Mouse (Mus musculus): Measurements from ENCODE around the gene Arih1. TPM values are rescaled to one million over a fixed set of nuclear protein-coding genes. Genes with fewer than 3 reads are reported as not detected.

Gene Arih1
- total and polyA plus RNA-seq, 3 experiments = 46.5 to 60.4 (median 48.4) TPM

- TF ChIP-seq JUND (IDR thresholded peaks at IDR 0.05; ENCODE audit: low read depth, low read length) (no peak), RCOR1 (IDR thresholded peaks at IDR 0.05; ENCODE audit: low read depth, low read length) (peak; percentile 71), BHLHE40 (IDR thresholded peaks at IDR 0.05; ENCODE audit: borderline replicate concordance, low read depth, low read length) (no peak), GATA1 (IDR thresholded peaks at IDR 0.05; ENCODE audit: low read depth, low read length) (peak; percentile 68), EP300 (IDR thresholded peaks at IDR 0.05; ENCODE audit: low read depth in 1 of 2, low read length in 2 of 2) (peak; percentile 34 to 58; a peak in 3 of 4 replicates), SIN3A (IDR thresholded peaks at IDR 0.05; ENCODE audit: low read length) (0 out of 2 replicates have a peak, but pooled peaks have one; percentile 16)
- Histone ChIP-seq H3K4me1 (ENCODE audit: control insufficient read depth in 1 of 2, insufficient read depth in 2 of 2, low read length in 2 of 2) (peaks cover 11 to 19% of the 10 kb centered on the region in 2 experiments), H3K27ac (ENCODE audit: control insufficient read depth, low read depth, low read length) (no peak overlapping the region), H3K4me3 (ENCODE audit: control insufficient read depth in 1 of 2, insufficient read depth in 1 of 2, low read depth in 2 of 2, low read length in 2 of 2) (no peak overlapping the region), H3K79me2 (ENCODE audit: control insufficient read depth, insufficient read depth, low read length, poor library complexity) (peaks cover 8% of the 10 kb centered on the region; the same call in 1 of the 2 replicates), H3K9me3 (replicated peaks; ENCODE audit: insufficient read depth, low read length) (no peaks in the 10 kb centered on the region), H3K36me3 (ENCODE audit: control insufficient read depth in 1 of 2, insufficient read depth in 2 of 2, low read length in 2 of 2) (peaks cover 23 to 26% of the 10 kb centered on the region in 2 experiments), H3K27me3 (ENCODE audit: control insufficient read depth in 1 of 2, insufficient read depth in 2 of 2, low read length in 2 of 2) (no peaks in the 10 kb centered on the region), H3K9ac (ENCODE audit: control insufficient read depth, low read depth, low read length, poor library complexity, severe bottlenecking) (no peak overlapping the region)
- DNase-seq (ENCODE audit: low read depth, low spot score) = no peak
Observed at GRCm38 (mm10) chr9:59433729-59434128, 52.7 kb downstream of the Arih1 start.

DNA sequence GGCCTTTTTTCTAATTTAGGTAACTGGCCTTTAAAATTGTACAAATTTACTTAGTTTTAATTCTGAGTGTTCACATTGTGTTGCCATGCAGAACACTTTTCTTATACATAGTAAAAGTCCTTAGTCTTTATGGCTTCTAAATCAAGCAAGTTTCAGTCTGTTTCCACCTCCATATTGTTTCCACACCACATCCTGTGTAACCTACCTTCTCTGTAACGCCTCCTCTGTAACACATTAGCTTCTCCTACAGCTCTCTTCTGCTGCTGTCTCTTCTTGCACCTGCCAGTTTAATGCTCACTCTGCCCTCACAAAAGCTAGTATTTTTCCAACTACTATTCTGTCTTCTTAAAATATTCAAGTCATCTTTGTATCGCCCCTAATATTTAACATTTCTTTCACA, 54.8 kb downstream of the Arih1 start:
- H3K4me1 ChIP-seq (ENCODE audit: control insufficient read depth in 1 of 2, insufficient read depth in 2 of 2, low read length in 2 of 2) = peaks cover 11 to 19% of the 10 kb centered on the region in 2 experiments
- H3K79me2 ChIP-seq (ENCODE audit: control insufficient read depth, insufficient read depth, low read length, poor library complexity) = peaks cover 10% of the 10 kb centered on the region
- no peak overlapping the region for H3K9ac ChIP-seq (ENCODE audit: control insufficient read depth, low read depth, low read length, poor library complexity, severe bottlenecking)

DNA sequence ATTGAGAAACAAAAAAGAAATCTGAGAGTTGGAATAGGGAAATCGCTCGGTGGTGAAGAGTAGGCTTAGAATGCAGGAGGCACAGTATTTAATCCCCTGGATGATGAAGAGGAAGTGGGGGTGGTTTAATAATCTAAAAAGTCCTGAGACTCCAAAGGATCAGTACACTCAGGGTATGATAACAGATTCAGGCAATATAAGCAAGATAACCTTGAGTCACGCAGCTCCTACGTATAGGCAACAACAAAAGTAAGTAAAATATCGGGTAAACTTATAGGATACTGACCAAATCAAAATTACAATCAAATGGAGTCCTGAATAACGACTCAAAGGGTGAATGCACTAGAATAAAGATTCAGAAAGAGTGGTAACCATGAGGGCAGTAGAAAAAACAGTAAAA, 65.9 kb downstream of the Arih1 start:
- no peak for DNase-seq (ENCODE audit: low read depth, low spot score)
- peaks cover 5% of the 10 kb centered on the region; the same call in 1 of the 2 replicates for H3K79me2 ChIP-seq (ENCODE audit: control insufficient read depth, insufficient read depth, low read length, poor library complexity)
- H3K27ac ChIP-seq (ENCODE audit: control insufficient read depth, low read depth, low read length) = no peak overlapping the region
- H3K36me3 ChIP-seq (ENCODE audit: control insufficient read depth in 1 of 2, insufficient read depth in 2 of 2, low read length in 2 of 2) = peaks cover 10 to 20% of the 10 kb centered on the region in 2 experiments
- peaks cover 0 to 3% of the 10 kb centered on the region in 2 experiments; a peak in 2 of 4 replicates for H3K4me1 ChIP-seq (ENCODE audit: control insufficient read depth in 1 of 2, insufficient read depth in 2 of 2, low read length in 2 of 2)
- H3K9ac ChIP-seq (ENCODE audit: control insufficient read depth, low read depth, low read length, poor library complexity, severe bottlenecking) = no peak overlapping the region
- no peaks in the 10 kb centered on the region for H3K9me3 ChIP-seq (replicated peaks; ENCODE audit: insufficient read depth, low read length)
- H3K4me3 ChIP-seq (ENCODE audit: control insufficient read depth in 1 of 2, insufficient read depth in 1 of 2, low read depth in 2 of 2, low read length in 2 of 2) = no peak overlapping the region
- no peaks in the 10 kb centered on the region for H3K27me3 ChIP-seq (ENCODE audit: control insufficient read depth in 1 of 2, insufficient read depth in 2 of 2, low read length in 2 of 2)
- TF ChIP-seq POLR2AphosphoS2 (IDR thresholded peaks at IDR 0.05; ENCODE audit: low read length) (no peak), GATA1 (IDR thresholded peaks at IDR 0.05; ENCODE audit: low read depth, low read length) (peak; percentile 65), EP300 (IDR thresholded peaks at IDR 0.05; ENCODE audit: low read depth in 1 of 2, low read length in 2 of 2) (peak in 1 of 2 experiments; percentile 51; a peak in 2 of 4 replicates)

More for the DNA sequence above, 54.8 kb downstream of the Arih1 start:
- Histone ChIP-seq H3K27me3 (ENCODE audit: control insufficient read depth in 1 of 2, insufficient read depth in 2 of 2, low read length in 2 of 2) (no peaks in the 10 kb centered on the region), H3K27ac (ENCODE audit: control insufficient read depth, low read depth, low read length) (no peak overlapping the region), H3K4me3 (ENCODE audit: control insufficient read depth in 1 of 2, insufficient read depth in 1 of 2, low read depth in 2 of 2, low read length in 2 of 2) (no peak overlapping the region), H3K36me3 (ENCODE audit: control insufficient read depth in 1 of 2, insufficient read depth in 2 of 2, low read length in 2 of 2) (peaks cover 23 to 25% of the 10 kb centered on the region in 2 experiments), H3K9me3 (replicated peaks; ENCODE audit: insufficient read depth, low read length) (no peaks in the 10 kb centered on the region)
- DNase-seq (ENCODE audit: low read depth, low spot score) = no peak
- TF ChIP-seq POLR2A (IDR thresholded peaks at IDR 0.05; ENCODE audit: control insufficient read depth in 1 of 2, insufficient read depth in 1 of 2, low read depth in 1 of 2, low read length in 2 of 2, poor library complexity in 1 of 2) (no peak), RCOR1 (IDR thresholded peaks at IDR 0.05; ENCODE audit: low read depth, low read length) (no peak), GABPA (IDR thresholded peaks at IDR 0.05; ENCODE audit: low read depth, low read length) (no peak), ZMIZ1 (IDR thresholded peaks at IDR 0.05; ENCODE audit: low read depth, low read length) (no peak), BHLHE40 (IDR thresholded peaks at IDR 0.05; ENCODE audit: borderline replicate concordance, low read depth, low read length) (no peak), ZC3H11A (IDR thresholded peaks at IDR 0.05; ENCODE audit: low read depth, low read length) (no peak), RAD21 (IDR thresholded peaks at IDR 0.05; ENCODE audit: low read depth, low read length) (no peak), POLR2AphosphoS5 (IDR thresholded peaks at IDR 0.05; ENCODE audit: borderline replicate concordance, low read depth, low read length) (no peak), ZNF384 (IDR thresholded peaks at IDR 0.05; ENCODE audit: low read depth, low read length) (no peak)

Measured in MEL (cell line).